Mouse (Mus musculus): ENCODE measurements around the gene Lcn11.
"Not testable (repeated sequence)": the region's sequence is repeated elsewhere in the genome, so short reads cannot be mapped to it uniquely, and the experiment has no call there.

Gene Lcn11

GRCm38 (mm10) chr2:25776717-25777116 is at the start of gene Lcn11:
TSS of gene Lcn11 (plus strand) at chr2:25777017.
- DNase-seq (ENCODE audit: low spot score): no peak

GRCm38 (mm10) chr2:25733199-25733930 is 43.5 kb upstream of the Lcn11 start:
- DNase-seq (ENCODE audit: low spot score): no peak

GRCm38 (mm10) chr2:25736709-25737108 is 40.1 kb upstream of the Lcn11 start, which contains the start of gene Obp2b:
TSS of gene Obp2b (plus strand) at chr2:25737009.
- DNase-seq (ENCODE audit: low spot score): not testable (repeated sequence)

GRCm38 (mm10) chr2:25741671-25742070 is 35.1 kb upstream of the Lcn11 start:
- no peak for DNase-seq (ENCODE audit: low spot score)

GRCm38 (mm10) chr2:25754201-25754600 is 22.6 kb upstream of the Lcn11 start:
- DNase-seq (ENCODE audit: low spot score): no peak

GRCm38 (mm10) chr2:25758064-25758625 is 18.7 kb upstream of the Lcn11 start:
- DNase-seq (ENCODE audit: low spot score): no peak

- no peak for DNase-seq (ENCODE audit: low spot score)
Measured at GRCm38 (mm10) chr2:25765269-25765668, 11.5 kb upstream of the Lcn11 start, which contains the start of gene Lcn3. TSS of gene Lcn3 (plus strand) at chr2:25765569.

- DNase-seq (ENCODE audit: low spot score): no peak
Measured at GRCm38 (mm10) chr2:25767764-25768163, 9.1 kb upstream of the Lcn11 start.

GRCm38 (mm10) chr2:25773507-25773906 is 3.3 kb upstream of the Lcn11 start:
- no peak for DNase-seq (ENCODE audit: low spot score)

GRCm38 (mm10) chr2:25774640-25775039 is 2.2 kb upstream of the Lcn11 start:
- DNase-seq (ENCODE audit: low spot score): no peak

GRCm38 (mm10) chr2:25775991-25776390 is 826 bp upstream of the Lcn11 start:
- no peak for DNase-seq (ENCODE audit: low spot score)

GRCm38 (mm10) chr2:25779076-25779475 is 2.3 kb downstream of the Lcn11 start:
- no peak for DNase-seq (ENCODE audit: low spot score)

- DNase-seq (ENCODE audit: low spot score): no peak
Measured at GRCm38 (mm10) chr2:25780921-25781320, 4.1 kb downstream of the Lcn11 start.

GRCm38 (mm10) chr2:25781957-25782356 is 5.1 kb downstream of the Lcn11 start, which contains the start of gene Gm13539:
TSS of gene Gm13539 (plus strand) at chr2:25782257.
- DNase-seq (ENCODE audit: low spot score): no peak

- DNase-seq (ENCODE audit: low spot score): peak; percentile 31
Measured at GRCm38 (mm10) chr2:25785573-25786322, 8.9 kb downstream of the Lcn11 start.

- no peak for DNase-seq (ENCODE audit: low spot score)
Measured at GRCm38 (mm10) chr2:25789092-25789491, 12.3 kb downstream of the Lcn11 start.

GRCm38 (mm10) chr2:25797635-25798034 is 20.8 kb downstream of the Lcn11 start:
- no peak for DNase-seq (ENCODE audit: low spot score)

- no peak for DNase-seq (ENCODE audit: low spot score)
Measured at GRCm38 (mm10) chr2:25798065-25798464, 21.2 kb downstream of the Lcn11 start.

- DNase-seq (ENCODE audit: low spot score): no peak
Measured at GRCm38 (mm10) chr2:25811711-25812110, 34.9 kb downstream of the Lcn11 start.

- no peak for DNase-seq (ENCODE audit: low spot score)
Measured at GRCm38 (mm10) chr2:25813364-25813763, 36.5 kb downstream of the Lcn11 start.

- not testable (repeated sequence) for DNase-seq (ENCODE audit: low spot score)
Measured at GRCm38 (mm10) chr2:25815748-25816147, 38.9 kb downstream of the Lcn11 start, which contains the start of gene Glt6d1. TSS of gene Glt6d1 (minus strand) at chr2:25815848.

GRCm38 (mm10) chr2:25822806-25823205 is 46.0 kb downstream of the Lcn11 start, which contains the start of gene Lcn9:
TSS of gene Lcn9 (plus strand) at chr2:25823153.
- DNase-seq (ENCODE audit: low spot score): no peak

- no peak for DNase-seq (ENCODE audit: low spot score)
Measured at GRCm38 (mm10) chr2:25824751-25825150, 47.9 kb downstream of the Lcn11 start.

Data from embryo, embryonic 10.5 days (tissue).